Mouse (Mus musculus): ENCODE measurements around the gene Vmn1r35. TPM values are rescaled to one million over a fixed set of nuclear protein-coding genes. Genes with fewer than 3 reads are reported as not detected.
"Not testable (repeated sequence)": the region's sequence is repeated elsewhere in the genome, so short reads cannot be mapped to it uniquely, and the experiment has no call there.

The Vmn1r35 gene
- polyA plus RNA-seq (2016; fragmentation: Nextera tagmentation; extraction: Ambion mirVana) = not detected in 2 replicates

- Histone ChIP-seq H3K4me3 (no peak within 1 kb of the TSS), H3K36me3 (replicated peaks) (no peaks in the 10 kb centered on the region), H3K27ac (replicated peaks) (no peak within 1 kb of the TSS), H3K4me1 (no peaks in the 10 kb centered on the region), H3K27me3 (replicated peaks; ENCODE audit: low read depth, poor library complexity, severe bottlenecking) (no peaks in the 10 kb centered on the region), H3K9me3 (no peaks in the 10 kb centered on the region)
- no peak for DNase-seq (ENCODE audit: low spot score)
- WGBS = 79% methylated on average over 3 of the region's 3 CpGs
Observed at GRCm38 (mm10) chr6:66685806-66686205, at the start of gene Vmn1r35. TSS of gene Vmn1r35 (minus strand) at chr6:66685906.

DNA sequence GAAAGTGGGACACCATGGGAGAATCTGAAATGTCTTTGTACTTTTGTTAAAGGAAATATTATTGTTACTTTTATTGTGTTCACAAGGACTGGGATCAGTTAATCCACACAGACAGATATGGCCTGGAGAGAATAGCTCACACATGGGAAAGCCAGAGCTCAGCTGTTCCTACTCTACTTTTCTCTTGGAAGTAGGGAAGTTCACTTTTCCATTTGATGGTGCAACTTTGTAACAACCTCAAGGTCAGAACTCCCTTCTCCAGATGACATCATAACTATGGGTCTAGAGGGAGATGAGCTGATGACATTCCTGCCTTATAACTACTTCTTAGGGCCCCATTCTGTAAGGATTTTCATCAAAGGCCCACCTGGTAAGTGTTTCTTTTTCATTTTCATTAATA is 43.4 kb upstream of the Vmn1r35 start, which contains the start of gene Vmn1r37:
Gene Vmn1r37 (plus strand): TSS at position 301 of the 400 bp plus-strand sequence.
- H3K9me3 ChIP-seq; H3K27me3 ChIP-seq (replicated peaks; ENCODE audit: low read depth, poor library complexity, severe bottlenecking); H3K4me3 ChIP-seq; H3K4me1 ChIP-seq; H3K27ac ChIP-seq (replicated peaks); DNase-seq (ENCODE audit: low spot score); H3K36me3 ChIP-seq (replicated peaks): not testable (repeated sequence)

- DNase-seq (ENCODE audit: low spot score); H3K4me1 ChIP-seq; H3K4me3 ChIP-seq; H3K36me3 ChIP-seq (replicated peaks); H3K9me3 ChIP-seq; H3K27me3 ChIP-seq (replicated peaks; ENCODE audit: low read depth, poor library complexity, severe bottlenecking); H3K27ac ChIP-seq (replicated peaks): not testable (repeated sequence)
- WGBS = 71% methylated on average over 2 of the region's 2 CpGs
Observed at GRCm38 (mm10) chr6:66719068-66719467, 33.4 kb upstream of the Vmn1r35 start, which contains the start of gene Vmn1r36. TSS of gene Vmn1r36 (minus strand) at chr6:66719168.

GRCm38 (mm10) chr6:66713854-66714253 is 28.1 kb upstream of the Vmn1r35 start:
- 74% methylated on average over 3 of the region's 3 CpGs for WGBS
- H3K4me3 ChIP-seq = no peak overlapping the region
- H3K4me1 ChIP-seq = no peaks in the 10 kb centered on the region
- H3K27me3 ChIP-seq (replicated peaks; ENCODE audit: low read depth, poor library complexity, severe bottlenecking) = no peaks in the 10 kb centered on the region
- no peak overlapping the region for H3K27ac ChIP-seq (replicated peaks)
- no peaks in the 10 kb centered on the region for H3K36me3 ChIP-seq (replicated peaks)
- DNase-seq (ENCODE audit: low spot score) = no peak
- H3K9me3 ChIP-seq = no peaks in the 10 kb centered on the region

DNA sequence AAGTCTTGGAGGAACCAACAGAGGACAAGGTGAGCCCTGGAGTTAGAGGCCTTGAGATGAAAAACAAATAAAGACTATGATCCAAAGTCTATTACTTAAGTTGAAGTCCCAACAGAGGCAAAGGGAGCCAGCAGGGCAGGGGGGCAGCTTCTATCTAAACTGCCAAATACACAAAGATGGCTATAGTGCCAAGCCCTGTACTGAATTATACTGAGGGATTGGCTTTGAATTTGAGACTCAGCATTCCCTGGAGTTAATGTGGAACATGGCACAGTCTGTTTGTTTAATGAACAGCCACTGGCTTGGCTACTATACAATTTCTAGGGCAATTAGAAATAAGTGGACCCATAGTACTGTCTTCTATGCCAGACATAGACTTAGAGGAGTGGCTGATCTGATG is 23.2 kb upstream of the Vmn1r35 start:
- no peak for DNase-seq (ENCODE audit: low spot score)
- H3K9me3 ChIP-seq = no peaks in the 10 kb centered on the region

DNA sequence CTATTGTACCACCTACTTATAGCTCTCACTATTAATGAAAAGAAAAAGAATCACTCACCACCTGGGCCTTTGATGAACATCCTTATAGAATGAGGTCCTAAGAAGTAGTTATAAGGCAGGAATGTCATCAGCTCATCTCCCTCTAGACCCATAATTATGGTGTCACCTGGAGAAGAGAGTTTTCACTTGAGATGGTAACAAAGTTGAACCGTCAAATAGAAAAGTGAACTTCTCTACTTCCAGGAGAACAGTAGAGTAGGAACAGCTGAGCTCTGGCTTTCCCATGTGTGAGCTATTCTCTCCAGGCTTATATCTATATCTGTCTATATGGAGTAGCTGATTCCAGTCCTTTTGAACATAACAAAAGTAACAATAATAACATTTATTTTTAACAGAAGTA is 41.9 kb downstream of the Vmn1r35 start, which contains the start of gene Vmn1r34:
Gene Vmn1r34 (minus strand): TSS at position 101 of the 400 bp plus-strand sequence.
- Histone ChIP-seq H3K27ac (replicated peaks) (no peak within 1 kb of the TSS), H3K36me3 (replicated peaks) (no peaks in the 10 kb centered on the region), H3K9me3 (no peaks in the 10 kb centered on the region), H3K4me3 (no peak within 1 kb of the TSS), H3K27me3 (replicated peaks; ENCODE audit: low read depth, poor library complexity, severe bottlenecking) (no peaks in the 10 kb centered on the region), H3K4me1 (no peaks in the 10 kb centered on the region)
- DNase-seq (ENCODE audit: low spot score) = no peak
- 84% methylated on average over 1 of the region's 1 CpGs for WGBS

More for the DNA sequence above, 23.2 kb upstream of the Vmn1r35 start:
- no peaks in the 10 kb centered on the region for H3K4me1 ChIP-seq
- no peak overlapping the region for H3K4me3 ChIP-seq
- H3K27me3 ChIP-seq (replicated peaks; ENCODE audit: low read depth, poor library complexity, severe bottlenecking) = no peaks in the 10 kb centered on the region
- H3K27ac ChIP-seq (replicated peaks) = no peak overlapping the region
- no peaks in the 10 kb centered on the region for H3K36me3 ChIP-seq (replicated peaks)

Other genes starting within 250 kb of the Vmn1r35 start
- 150 and 163 TPM in 2 replicates for gene Mad2l1, start 150.5 kb downstream of the Vmn1r35 start, polyA plus RNA-seq (2016; fragmentation: Nextera tagmentation; extraction: Ambion mirVana)
- 0.13 and 0.14 TPM in 2 replicates for gene Vmn1r32, start 125.8 kb downstream of the Vmn1r35 start, polyA plus RNA-seq (2016; fragmentation: Nextera tagmentation; extraction: Ambion mirVana)
- gene Vmn1r33, start 67.6 kb downstream of the Vmn1r35 start, polyA plus RNA-seq (2016; fragmentation: Nextera tagmentation; extraction: Ambion mirVana) = not detected in 2 replicates
- gene Vmn1r34, start 42.0 kb downstream of the Vmn1r35 start, polyA plus RNA-seq (2016; fragmentation: Nextera tagmentation; extraction: Ambion mirVana) = not detected in 2 replicates
- not detected in 2 replicates for gene Vmn1r36, start 33.3 kb upstream of the Vmn1r35 start, polyA plus RNA-seq (2016; fragmentation: Nextera tagmentation; extraction: Ambion mirVana)
- not detected in 2 replicates for gene Vmn1r37, start 43.5 kb upstream of the Vmn1r35 start, polyA plus RNA-seq (2016; fragmentation: Nextera tagmentation; extraction: Ambion mirVana)
- not detected in 2 replicates for gene Vmn1r38, start 96.7 kb upstream of the Vmn1r35 start, polyA plus RNA-seq (2016; fragmentation: Nextera tagmentation; extraction: Ambion mirVana)
- gene Vmn1r39, start 124.7 kb upstream of the Vmn1r35 start, polyA plus RNA-seq (2016; fragmentation: Nextera tagmentation; extraction: Ambion mirVana) = not detected in 2 replicates
- gene Gng12, start 210.5 kb upstream of the Vmn1r35 start, polyA plus RNA-seq (2016; fragmentation: Nextera tagmentation; extraction: Ambion mirVana) = 54.8 and 58.6 TPM in 2 replicates

All from embryonic facial prominence, embryonic 10.5 days (tissue).